Mouse (Mus musculus) cerebellum, adult 2 months (tissue): ENCODE results near the gene Ppp4r1.

ENCODE experiments used
- CTCF ChIP-seq: fragments of 200-500 bp; IDR thresholded peaks from 2 replicates; pipeline ENCODE4 v1.5.1; 2011; ENCODE audit warnings: low read depth, mild to moderate bottlenecking, control low read depth, low read length, moderate library complexity, borderline replicate concordance; ENCODE audit not compliant: insufficient read depth
- POLR2A ChIP-seq: fragments of 200-500 bp; IDR thresholded peaks from 2 replicates; pipeline ENCODE4 v1.6.1; 2011; ENCODE audit warnings: low read length, control low read depth, borderline replicate concordance; ENCODE audit not compliant: insufficient read depth

GRCm38 (mm10) chr17:65822423-65822822 is 40.0 kb downstream of the Ppp4r1 start:
- TF ChIP-seq POLR2A = no peak
- no peak for TF ChIP-seq CTCF
